Mouse (Mus musculus) T-helper 2 cell (primary cell): ENCODE data around the gene Fxyd6.

Experiments
- in situ Hi-C: fragments of 300-600 bp; cut with MboI, MseI; formaldehyde crosslinking; loops from one replicate; pipeline ENCODE4 v1.15.1; 2025; ENCODE audit warnings: high pct_unique_total_duplicates

Fxyd6 gene

DNA sequence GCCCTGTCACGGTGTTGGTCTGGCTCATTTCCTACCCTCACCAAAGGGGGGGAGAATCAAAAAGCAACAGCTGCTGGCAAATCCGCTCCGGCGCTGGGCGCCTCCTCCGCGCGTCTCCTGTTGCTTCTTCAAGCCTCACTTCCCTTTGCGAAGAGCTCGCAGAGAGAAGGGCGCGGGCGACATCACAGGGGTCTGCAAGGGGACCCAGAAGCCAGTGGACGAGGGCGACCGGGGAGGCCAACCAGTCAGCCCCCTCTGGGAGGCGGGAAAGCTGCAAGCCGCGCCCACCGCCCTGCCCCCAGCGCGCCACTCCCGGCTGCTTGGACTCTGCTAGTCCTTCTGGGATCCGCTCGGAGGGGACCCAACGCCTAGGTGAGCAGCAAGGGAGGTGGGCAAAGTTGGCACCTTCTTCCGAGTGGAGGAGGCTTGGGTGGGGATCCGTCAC lies at the start of gene Fxyd6:
Fxyd6 (plus strand) TSS at position 69 of the 445 bp plus-strand sequence.
- in situ Hi-C loops = no loop called here

DNA sequence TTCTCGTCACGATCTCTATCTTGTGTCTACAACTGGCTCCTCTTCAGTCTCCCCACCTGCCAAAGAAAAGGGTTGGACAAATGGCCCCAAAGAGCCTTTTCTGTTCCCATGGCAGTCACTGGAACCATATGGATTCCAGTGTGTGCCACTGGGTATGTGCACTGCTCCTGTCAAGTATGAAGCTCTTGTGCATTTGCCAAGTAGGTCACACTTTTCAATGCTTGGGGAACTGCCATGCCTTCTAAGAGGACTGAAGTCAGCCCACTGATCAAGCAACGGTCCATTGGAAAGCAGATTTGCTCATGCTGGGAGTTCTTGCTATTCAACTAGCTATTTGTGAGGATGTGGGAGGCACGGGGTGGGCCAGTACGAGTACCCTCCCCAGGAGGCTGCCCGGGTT lies 48.5 kb upstream of the Fxyd6 start:
- in situ Hi-C loops = no loop called here

DNA sequence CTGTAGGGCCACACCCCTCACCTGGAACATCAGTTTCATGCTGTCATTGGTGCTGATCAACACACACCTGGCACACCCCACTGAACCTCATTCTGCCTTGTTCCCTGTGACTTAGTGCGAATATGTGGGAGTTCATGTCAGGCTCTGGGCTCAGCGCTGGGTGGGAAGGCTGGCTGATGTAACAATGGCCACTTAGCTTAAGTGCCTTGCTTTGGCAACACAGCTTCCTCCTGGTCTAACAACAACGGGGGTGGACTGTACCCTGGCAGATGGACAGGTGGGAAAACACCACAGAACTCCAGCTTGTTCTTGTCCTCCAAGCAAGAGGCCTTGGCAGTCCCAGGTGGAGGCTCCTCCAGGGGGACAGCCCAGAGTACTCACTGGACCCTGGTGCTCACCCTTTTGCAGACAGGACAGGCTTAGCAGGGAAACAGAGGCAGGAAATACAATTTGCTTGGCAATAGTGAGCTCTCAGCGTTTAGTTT lies 48.0 kb upstream of the Fxyd6 start:
- in situ Hi-C loops = no loop called here

DNA sequence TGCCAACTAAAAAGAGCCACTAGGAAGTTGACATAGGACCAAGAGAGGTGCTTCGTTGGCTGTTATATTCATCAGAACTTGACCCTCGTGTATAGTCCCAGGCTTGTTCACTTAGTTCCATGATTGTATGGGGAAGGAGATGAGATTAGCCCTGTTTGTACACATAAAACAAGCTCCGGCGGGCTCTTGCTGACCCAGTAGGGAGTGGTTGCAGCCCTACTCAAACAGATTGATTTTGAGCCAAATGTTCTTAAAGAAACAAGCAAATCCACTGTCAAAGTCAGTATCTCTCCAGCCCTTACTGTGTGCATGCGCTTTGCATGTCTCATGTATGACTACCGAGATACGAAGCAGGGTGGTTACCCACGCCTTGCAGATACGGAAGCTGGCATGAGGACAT lies 43.6 kb upstream of the Fxyd6 start:
- in situ Hi-C loops = no loop called here

DNA sequence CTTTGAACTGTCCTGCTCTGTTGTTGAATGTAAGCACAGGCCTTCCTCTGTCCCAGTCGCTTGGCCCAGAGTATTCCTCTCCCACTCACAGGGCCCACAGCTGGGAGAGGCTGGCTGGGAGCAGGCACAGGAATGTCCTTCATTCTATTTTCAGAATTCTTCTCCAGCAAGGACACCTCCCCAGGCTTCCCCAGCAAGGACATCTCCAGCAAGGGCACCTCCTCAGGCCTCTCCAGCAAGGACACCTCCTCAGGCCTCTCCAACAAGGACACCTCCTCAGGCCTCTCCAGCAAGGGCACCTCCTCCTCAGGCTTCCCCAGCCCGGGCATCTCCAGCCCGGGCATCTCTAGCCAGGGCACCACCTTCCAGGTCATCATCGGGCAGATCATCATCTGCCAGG lies 41.7 kb upstream of the Fxyd6 start:
- in situ Hi-C loops = no loop called here

DNA sequence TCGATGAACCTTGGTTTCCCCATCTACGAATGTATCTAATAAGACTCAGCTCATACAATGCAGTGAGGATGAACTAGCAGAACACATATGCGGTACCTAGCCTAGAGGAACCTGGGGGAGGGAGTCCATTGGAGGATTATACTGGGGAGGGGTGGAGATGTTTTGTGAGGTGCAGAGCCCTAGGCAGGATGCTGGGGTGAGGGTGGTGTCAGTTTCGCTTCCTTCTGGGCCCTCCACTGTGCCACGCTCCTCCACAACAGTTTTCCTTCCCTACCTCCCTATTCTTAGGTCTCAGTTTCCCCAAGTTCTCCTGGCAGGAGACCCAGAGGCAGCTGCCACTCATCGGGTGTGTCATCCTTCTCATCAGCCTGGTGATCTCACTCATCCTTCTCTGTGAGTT lies 40.4 kb upstream of the Fxyd6 start:
- in situ Hi-C loops = no loop called here

DNA sequence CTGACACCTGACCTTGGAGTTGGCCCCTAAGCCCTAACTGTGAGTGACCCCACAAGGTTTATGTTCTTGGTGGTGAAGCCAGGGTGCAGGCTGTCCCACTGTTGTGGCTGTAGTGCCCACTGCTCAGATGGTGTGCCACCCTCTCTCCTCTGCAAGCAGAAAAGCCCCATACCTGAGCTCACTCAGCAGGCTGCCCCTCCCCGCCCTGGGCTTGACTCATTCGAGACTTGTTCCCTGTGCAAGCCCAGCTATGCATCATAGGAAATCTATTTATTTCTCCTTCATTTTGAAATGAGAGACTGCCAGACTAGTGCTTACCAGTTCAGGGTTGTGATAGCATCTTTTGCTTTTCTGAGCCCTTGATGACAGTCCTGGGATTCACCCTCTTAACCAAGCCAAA lies 32.6 kb upstream of the Fxyd6 start:
- in situ Hi-C loops = loop anchor here (10.0 kb wide), 1 partner anchor 1953 kb away; no protein-coding TSS in a partner anchor

DNA sequence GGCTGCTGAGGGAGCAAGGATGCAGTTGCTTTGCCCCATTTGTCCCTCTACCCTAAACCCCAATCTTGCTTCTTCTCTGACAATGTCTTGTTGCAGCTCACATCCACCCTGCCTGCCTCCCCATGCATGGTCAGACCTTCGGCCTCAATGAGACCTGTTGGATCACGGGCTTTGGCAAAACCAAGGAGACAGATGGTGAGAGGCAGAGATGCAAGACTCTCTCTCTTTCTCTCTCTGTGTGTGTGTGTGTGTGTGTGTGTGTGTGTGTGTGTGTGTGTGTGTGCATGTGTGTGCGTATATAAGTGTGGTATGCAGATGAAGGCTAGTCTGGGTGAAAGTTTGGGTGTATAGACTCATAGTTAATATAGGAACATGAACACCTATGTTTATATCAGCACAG lies 26.9 kb upstream of the Fxyd6 start:
- in situ Hi-C loops = no loop called here

DNA sequence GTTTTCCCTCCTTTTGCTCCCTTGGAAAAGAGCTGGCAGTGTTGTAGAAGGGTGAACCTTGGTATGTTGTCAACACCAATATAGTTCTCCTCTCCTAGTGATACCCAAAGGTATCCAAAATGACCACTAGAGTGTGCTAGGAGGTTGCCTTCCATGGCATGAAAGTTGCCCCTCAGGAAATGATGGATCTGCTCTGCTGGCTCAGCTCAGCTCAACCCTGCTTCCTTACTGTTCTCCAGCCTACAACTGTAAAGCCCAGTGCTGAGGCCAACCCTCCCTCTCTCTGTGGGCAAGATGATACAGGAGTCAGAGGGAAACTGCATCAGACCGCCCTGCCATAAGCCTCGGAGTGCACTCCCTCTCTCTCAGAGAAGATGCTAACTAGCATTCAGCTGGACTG lies 24.5 kb upstream of the Fxyd6 start:
- in situ Hi-C loops = no loop called here

DNA sequence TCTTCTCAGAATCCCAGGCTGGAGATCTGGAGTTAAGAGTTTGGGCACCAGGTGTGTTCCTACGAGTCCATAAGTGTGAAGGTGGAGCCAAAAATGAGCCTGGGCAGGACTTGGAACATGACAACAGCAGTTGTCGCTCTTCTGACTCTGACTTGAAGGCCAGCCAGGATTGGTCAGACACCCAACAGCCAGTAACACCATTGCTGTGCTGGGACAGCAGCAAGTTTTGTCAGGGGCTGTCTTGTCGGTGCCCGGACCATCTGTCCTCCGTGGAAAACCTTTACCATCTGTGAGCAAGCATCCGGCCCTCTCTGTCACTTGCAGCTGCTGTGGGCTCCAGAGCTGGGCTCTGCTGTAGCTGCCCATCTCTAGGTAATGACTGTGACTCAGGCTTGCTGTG lies 23.7 kb upstream of the Fxyd6 start:
- in situ Hi-C loops = no loop called here

DNA sequence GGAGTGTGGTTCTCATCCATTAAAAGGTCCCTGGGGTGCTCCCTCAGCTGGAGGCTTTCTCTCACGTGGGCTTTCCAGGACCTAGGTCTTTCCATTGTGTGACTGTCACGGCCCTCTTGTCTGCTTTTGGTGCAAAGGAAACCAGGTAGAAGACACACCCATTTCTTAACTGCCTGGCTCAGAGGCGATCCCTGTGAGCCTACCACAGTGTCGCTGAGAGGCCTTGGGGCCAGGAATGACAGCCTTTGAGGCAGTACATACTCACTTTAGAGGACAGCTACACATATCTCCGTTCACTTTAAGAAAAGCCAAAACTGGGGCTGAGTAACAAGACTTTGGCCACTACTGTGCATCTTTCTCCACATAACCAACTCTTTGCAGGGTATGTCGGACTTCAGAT lies 21.4 kb upstream of the Fxyd6 start:
- in situ Hi-C loops = no loop called here

DNA sequence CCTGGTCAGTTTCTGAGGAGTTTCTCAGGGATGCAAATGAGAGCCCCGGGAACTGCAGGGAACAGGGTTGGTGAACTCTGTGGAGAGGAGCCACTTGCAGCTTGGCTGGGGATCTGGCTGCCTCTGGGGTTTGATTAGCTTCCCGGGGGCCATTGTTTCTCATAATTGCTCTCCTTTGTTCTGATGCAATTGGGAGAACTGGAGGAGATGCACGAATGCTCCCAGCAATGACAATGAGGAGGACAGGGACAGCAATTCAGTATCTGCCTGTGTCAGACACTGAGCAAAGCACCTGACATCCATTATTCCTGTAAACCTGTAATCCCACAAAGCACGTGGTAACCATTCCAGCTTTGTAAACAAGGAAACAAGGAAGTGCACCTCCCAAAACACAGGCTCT lies 20.8 kb upstream of the Fxyd6 start:
- in situ Hi-C loops = no loop called here

DNA sequence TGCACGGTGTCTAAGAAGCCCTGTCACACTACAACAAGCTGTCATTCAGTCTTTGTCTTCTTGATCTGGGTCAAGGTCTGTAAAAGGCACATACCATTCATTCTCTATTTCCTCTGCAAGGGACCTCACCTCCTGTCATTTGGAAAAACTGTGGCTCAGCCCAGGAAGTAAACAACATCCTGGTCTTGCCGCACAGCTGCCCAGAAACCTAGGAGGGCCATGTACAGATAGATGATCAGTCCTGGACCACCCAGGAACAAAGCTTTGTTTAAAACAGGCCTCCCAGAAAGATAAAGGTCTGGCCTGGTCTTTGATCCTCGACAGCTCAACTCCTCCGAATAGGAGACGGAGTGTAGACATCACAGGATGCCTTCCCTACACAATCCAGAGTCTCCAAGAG lies 20.1 kb upstream of the Fxyd6 start:
- in situ Hi-C loops = no loop called here

DNA sequence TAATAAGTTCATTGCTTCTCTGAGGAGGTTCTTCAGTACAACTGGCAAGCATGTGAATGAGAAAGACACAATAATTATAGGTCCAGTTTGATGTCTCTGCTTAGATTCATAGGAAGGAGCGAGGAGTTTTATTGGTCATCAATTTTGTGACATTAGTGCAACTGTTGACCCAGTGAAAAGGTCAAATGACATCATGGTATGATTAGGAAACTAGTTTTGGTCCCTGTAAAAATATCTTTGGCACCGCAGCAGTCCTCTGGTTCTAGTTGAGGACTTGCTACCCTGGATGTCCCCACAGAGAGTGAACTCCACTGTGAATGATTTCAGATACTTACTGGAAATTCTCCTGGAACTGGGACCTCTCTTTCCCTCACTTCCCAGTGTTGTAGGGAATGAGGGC lies 14.8 kb upstream of the Fxyd6 start:
- in situ Hi-C loops = no loop called here

DNA sequence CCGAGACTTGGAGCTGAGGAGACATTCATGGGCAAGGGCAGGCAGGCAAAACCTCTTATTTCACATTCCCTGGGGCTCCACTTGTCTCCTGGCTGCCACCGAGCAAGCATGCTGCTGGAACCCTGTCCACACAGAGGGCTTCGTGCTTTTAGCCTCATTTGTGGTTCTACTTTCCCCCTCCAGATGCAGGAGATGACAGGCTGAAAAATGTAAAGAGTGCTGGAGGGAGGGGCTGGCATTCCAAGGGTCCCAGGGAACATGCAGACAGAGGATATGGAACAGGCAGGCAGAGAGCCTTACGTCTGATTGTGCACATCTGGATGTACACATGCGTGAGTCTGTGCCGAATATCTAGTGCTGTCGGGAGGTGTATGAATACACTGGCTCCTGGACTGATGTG lies 11.6 kb upstream of the Fxyd6 start:
- in situ Hi-C loops = no loop called here

DNA sequence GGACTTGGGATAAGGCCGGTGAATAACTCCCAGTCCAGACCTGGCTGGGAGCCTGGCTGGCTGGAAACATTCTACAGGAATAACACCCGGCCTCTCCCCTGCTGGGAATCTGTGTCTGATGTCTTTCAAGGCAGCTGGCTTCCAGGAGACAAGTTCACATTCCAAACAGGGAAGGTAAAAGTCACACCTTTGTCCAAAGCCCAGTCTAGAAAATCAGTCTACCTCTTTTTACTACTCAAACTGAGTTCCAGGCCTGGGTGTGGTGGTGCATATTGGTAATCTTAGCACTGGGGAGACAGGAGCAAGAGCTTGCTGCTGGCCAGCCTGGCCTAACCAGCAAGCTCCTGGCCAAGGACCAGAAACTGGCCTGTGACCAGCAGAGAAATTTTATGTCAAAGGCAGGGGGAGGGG lies 7.9 kb upstream of the Fxyd6 start:
- in situ Hi-C loops = no loop called here

DNA sequence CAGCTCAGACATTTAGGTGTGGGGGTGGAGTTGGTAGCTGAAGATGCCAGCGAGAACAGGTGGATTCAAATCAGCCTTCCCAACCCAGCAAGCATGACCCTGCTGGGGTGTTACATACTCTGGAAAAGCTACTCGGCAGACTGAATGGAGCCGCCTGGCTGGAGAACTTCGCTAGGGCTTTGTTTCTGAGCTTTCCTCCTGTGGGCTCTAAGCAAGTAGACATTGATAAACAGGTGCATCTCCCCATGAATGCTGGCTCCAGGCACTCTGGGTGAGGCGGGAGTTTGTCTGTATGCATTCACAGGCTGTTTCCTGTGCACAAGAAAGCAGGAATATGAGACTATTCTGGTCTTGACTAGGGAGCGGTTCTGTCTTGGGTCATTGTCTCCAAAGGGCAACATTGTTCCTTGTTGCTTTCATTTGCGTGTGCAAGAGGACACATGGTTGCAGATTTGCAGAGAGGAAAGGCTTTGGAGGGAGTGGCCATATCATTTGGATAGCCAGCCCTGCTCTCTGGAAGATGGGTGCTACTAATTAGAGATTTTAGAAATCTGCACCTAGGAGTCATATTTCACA lies 6.3 kb upstream of the Fxyd6 start:
- in situ Hi-C loops = no loop called here

DNA sequence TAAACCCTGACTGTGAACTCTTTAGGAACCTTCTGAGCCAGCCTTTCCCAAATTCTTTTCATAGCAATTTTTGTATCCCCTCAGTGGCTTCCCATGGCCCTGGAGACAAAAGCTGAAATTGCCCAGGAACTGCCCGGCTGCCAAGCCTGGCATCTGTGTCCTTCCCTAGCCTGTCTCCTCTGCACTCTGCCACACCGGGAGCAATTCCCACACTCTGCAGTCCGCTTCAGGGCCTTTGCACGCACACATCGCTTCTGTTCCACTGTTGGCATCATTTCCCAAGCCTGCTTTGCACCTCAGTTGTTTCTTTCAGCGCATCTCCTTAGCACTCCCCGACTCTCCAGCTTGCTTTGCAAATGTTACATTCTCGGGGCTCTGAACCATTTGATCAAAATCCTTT lies 2.3 kb upstream of the Fxyd6 start:
- in situ Hi-C loops = no loop called here

DNA sequence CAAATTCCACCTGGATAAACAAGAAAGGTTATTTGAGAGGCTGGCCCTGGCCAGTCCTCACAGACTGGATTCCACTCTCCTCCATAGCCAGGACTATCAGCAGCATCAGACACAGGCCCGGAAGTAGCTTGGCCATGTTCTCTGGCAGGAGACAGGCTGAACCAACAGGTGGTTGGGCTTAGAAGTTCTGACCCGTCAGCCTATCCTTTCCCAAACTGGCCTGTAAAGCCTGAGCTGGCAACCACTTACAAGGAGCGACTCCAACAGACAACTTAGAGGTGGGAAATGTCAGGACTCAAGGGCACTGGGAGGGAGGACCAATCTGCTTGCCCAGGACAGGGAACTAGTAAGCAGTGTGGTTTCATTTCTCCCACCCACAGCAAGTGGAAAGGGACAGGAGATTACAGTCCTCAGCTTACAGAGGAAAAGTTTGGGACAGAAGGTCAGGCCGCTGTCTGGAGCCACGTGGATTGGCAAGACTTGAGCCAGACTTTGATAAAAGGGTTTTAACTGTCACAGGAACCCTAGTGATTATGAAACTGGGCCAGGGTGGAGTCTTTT lies 1.6 kb upstream of the Fxyd6 start:
- in situ Hi-C loops = no loop called here

DNA sequence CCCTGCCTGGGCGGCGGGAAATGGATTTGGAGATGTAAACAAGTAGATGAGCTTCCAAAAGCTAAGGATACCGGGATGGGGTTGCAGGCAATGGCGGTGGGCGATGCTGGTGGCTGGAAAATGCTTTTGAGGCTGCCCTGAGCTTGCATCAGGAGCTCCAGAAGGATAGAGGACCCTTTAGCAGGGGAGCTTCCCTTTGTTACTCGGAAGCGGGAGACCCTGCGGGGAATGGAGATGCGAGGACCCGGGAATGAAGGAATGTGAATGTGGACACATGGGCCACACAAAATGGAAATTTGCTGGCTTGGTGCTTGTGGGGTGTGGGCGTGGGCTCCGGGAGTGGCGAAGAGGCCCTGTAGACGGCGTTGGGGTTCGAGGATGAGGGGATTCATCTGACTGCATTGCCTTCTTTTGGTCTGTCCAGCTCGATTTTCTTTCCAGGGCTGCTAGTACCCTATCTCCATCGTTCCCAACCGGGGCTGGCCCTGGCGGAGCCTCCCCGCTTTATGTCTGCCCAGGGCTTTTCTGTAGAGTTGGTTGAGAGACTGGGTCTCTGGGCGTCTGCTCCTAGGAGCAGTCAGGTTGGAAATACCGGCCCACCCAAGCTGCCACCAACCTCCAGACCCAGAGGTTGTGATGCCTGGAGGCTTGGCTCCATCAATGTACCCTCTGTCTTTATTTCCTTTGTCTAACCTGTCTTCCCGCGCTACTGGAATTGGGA lies 791 bp downstream of the Fxyd6 start:
- in situ Hi-C loops = no loop called here

DNA sequence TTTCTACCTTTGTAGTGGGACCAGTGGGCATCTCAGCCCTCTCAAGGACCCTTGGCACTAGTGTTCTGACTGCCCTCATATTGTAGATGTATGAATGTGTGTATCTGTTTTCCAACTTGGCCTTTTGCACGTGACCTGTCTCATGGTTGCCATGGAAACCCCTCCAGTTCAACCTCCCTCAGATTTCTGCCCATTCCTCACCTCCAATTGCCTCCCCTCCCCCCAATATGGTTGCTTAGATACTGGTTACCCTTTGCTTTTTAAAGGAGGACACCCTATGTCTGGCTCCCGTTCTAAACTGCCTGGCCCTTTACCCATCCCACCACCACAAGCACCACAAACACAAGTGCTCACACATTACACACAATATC lies 1.3 kb downstream of the Fxyd6 start:
- in situ Hi-C loops = no loop called here

DNA sequence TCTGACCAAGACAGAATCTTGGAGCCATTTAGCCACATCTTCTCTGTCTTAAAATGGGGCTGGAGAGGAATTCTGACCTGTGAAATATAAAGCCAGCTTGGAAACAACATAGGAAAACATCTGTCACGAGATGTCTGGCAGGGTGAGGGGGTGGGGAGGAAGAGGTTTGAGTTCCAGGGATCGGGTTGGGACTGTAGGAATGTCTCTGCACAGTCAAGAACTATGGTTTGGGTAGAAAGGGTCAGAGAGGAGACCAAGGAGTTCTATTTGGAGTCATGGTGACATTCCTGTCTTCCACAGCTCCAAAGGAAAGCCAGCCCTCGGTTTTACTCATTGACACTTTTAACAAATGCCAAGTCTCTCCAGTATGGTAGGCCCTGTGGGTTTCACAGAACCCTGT lies 3.9 kb downstream of the Fxyd6 start:
- in situ Hi-C loops = no loop called here

DNA sequence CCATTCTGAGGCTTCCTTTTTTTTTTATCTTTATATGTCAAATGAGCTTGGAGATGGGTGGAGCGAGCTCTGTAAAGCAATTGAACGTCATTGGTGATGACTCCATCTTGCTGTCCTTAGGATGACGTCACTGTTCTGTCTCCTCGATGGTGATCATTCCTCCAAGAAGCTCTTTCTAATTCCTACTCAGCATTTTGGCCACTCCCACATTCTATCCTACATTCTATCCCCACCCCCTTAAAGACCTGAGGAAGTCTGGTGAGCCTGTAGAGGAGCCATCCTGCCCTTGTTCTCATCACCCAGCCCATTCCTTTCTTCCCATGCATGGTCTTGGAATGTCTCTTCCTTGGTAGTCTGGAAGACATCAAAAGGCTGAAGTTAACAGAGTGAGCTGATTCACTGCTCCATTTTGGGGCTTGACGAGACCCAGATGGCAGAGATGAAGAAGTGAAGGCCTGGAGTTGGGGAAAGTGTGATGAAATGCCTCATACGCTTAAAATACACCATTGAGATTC lies 5.1 kb downstream of the Fxyd6 start:
- in situ Hi-C loops = no loop called here
